Mouse (Mus musculus) stomach, postnatal 0 days (tissue): ENCODE measurements around the gene Clec1b.

Source experiments
- CTCF ChIP-seq: IDR thresholded peaks from 2 replicates; pipeline ENCODE4 v1.5.1; 2016; ENCODE audit warnings: antibody characterized with exemption, low read depth, mild to moderate bottlenecking, moderate library complexity
- EP300 ChIP-seq: optimal IDR thresholded peaks from 2 replicates; pipeline ENCODE3; 2016; ENCODE audit warnings: antibody characterized with exemption

GRCm38 (mm10) chr6:129393087-129393720, 3.9 kb upstream of the Clec1b start:
- TF ChIP-seq CTCF (peak; percentile 82), EP300 (no peak)
